Mouse (Mus musculus): ENCODE data around the gene Atm.

- TF ChIP-seq CTCF (IDR thresholded peaks at IDR 0.05; ENCODE audit: borderline replicate concordance, insufficient read depth, low read length) (no peak), POLR2A (IDR thresholded peaks at IDR 0.05; ENCODE audit: low read depth, low read length) (no peak)
Measured at GRCm38 (mm10) chr9:53404050-53404752, 132.3 kb downstream of the Atm start.
